Comparison of ENCODE assay signal across 20 mouse cellular contexts in genomic region chrX:52930191-52930590, GRCm38 (mm10).
"Had no signal": no experiment of that assay in that cellular context is flagged by ENCODE, and none has a peak within 500 bp of the region (broad histone marks: within the 10 kb centered on the region; RNA-seq: fewer than 3 reads in every experiment).

No protein-coding gene starts in this region.

- H3K9me3 ChIP-seq: liver, embryonic 13.5 days; midbrain, embryonic 10.5 days; midbrain, embryonic 13.5 days; neural tube, embryonic 12.5 days; neural tube, embryonic 15.5 days; stomach, embryonic 15.5 days had no signal

- H3K4me3 ChIP-seq: layer of hippocampus, adult 2 months; liver, embryonic 13.5 days; midbrain, embryonic 10.5 days; midbrain, embryonic 13.5 days; myocyte; neural tube, embryonic 12.5 days; neural tube, embryonic 15.5 days; stomach, embryonic 15.5 days had no signal

- H3K9ac ChIP-seq: liver, embryonic 13.5 days; lung, embryonic 14.5 days; midbrain, embryonic 13.5 days; neural tube, embryonic 12.5 days; neural tube, embryonic 15.5 days; stomach, embryonic 15.5 days had no signal

- H3K27ac ChIP-seq: kidney, postnatal 0 days; layer of hippocampus, adult 2 months; liver, embryonic 13.5 days; macrophage; midbrain, embryonic 10.5 days; midbrain, embryonic 13.5 days; neural tube, embryonic 12.5 days; neural tube, embryonic 15.5 days; stomach, embryonic 15.5 days had no signal

- H3K27me3 ChIP-seq: liver, embryonic 13.5 days; midbrain, embryonic 13.5 days; neural tube, embryonic 12.5 days; neural tube, embryonic 15.5 days; stomach, embryonic 15.5 days had no signal

- H3K4me1 ChIP-seq: liver, embryonic 13.5 days; midbrain, embryonic 10.5 days; neural tube, embryonic 12.5 days; neural tube, embryonic 15.5 days; stomach, embryonic 15.5 days had no signal

- H3K36me3 ChIP-seq: liver, embryonic 13.5 days; neural tube, embryonic 12.5 days; neural tube, embryonic 15.5 days; stomach, embryonic 15.5 days had no signal

- H3K4me2 ChIP-seq: liver, embryonic 13.5 days; lung, embryonic 14.5 days; midbrain, embryonic 13.5 days; neural tube, embryonic 12.5 days; neural tube, embryonic 15.5 days; stomach, embryonic 15.5 days had no signal

- ATAC-seq: lung, postnatal 0 days; midbrain, embryonic 13.5 days; midbrain, embryonic 16.5 days had no signal

- DNase-seq: kidney, adult 2 months; kidney, postnatal 25 days; layer of hippocampus, adult 9-11 months; liver, embryonic 13.5 days; lung, embryonic 14.5 days; right cerebral cortex, adult 18-20 months; right cerebral cortex, postnatal 14 days; right cerebral cortex, postnatal 4 days; thymus, postnatal 25 days had no signal
